Mouse (Mus musculus): Measurements from ENCODE around the gene Mettl23. TPM values are rescaled to one million over a fixed set of nuclear protein-coding genes. Genes with fewer than 3 reads are reported as not detected.

The Mettl23 gene
- polyA plus RNA-seq, 1 experiment: 45.5 TPM

- TF ChIP-seq POLR2A (IDR thresholded peaks at IDR 0.05; ENCODE audit: control insufficient read depth, low read depth, low read length): no peak
- TF ChIP-seq CTCF (IDR thresholded peaks at IDR 0.05; ENCODE audit: control insufficient read depth, insufficient read depth, insufficient replicate concordance, low read depth, low read length): no peak
- peaks cover 4% of the 10 kb centered on the region for H3K36me3 ChIP-seq (ENCODE audit: control insufficient read depth, insufficient read depth, low read length)
- H3K4me3 ChIP-seq (ENCODE audit: control insufficient read depth, low read depth, low read length): no peak overlapping the region
- H3K27me3 ChIP-seq (ENCODE audit: control insufficient read depth, insufficient read depth, low read length): no peaks in the 10 kb centered on the region
- H3K4me1 ChIP-seq (ENCODE audit: control insufficient read depth, insufficient read depth, low read length): no peaks in the 10 kb centered on the region; the same call in 1 of the 2 replicates
- no peak overlapping the region for H3K27ac ChIP-seq (ENCODE audit: control insufficient read depth, insufficient read depth, low read depth, low read length)
Measured at GRCm38 (mm10) chr11:116849587-116849986, 6.5 kb downstream of the Mettl23 start.

DNA sequence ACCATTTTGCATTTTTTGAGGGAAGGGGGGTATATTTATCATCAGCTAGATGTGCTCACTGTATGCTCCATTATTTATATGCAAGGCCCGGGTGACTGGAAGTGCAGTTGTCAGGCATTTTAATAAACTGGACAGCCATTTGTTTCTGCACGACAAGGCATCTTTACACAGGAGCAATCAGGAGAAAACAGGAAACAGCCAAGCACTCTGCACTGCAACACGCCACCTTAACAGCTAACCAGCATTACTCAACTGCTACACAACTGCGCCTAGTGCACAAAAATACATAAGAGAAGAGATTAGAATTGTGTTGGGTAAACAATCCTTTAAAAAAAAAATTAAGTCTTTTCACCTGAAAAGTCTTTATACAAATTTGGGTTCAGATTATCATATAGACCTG lies 7.0 kb downstream of the Mettl23 start:
- peaks cover 5% of the 10 kb centered on the region for H3K36me3 ChIP-seq (ENCODE audit: control insufficient read depth, insufficient read depth, low read length)
- no peaks in the 10 kb centered on the region for H3K27me3 ChIP-seq (ENCODE audit: control insufficient read depth, insufficient read depth, low read length)
- H3K4me3 ChIP-seq (ENCODE audit: control insufficient read depth, low read depth, low read length): no peak overlapping the region
- no peak overlapping the region for H3K27ac ChIP-seq (ENCODE audit: control insufficient read depth, insufficient read depth, low read depth, low read length)
- no peaks in the 10 kb centered on the region; the same call in 1 of the 2 replicates for H3K4me1 ChIP-seq (ENCODE audit: control insufficient read depth, insufficient read depth, low read length)
- TF ChIP-seq POLR2A (IDR thresholded peaks at IDR 0.05; ENCODE audit: control insufficient read depth, low read depth, low read length): no peak

DNA sequence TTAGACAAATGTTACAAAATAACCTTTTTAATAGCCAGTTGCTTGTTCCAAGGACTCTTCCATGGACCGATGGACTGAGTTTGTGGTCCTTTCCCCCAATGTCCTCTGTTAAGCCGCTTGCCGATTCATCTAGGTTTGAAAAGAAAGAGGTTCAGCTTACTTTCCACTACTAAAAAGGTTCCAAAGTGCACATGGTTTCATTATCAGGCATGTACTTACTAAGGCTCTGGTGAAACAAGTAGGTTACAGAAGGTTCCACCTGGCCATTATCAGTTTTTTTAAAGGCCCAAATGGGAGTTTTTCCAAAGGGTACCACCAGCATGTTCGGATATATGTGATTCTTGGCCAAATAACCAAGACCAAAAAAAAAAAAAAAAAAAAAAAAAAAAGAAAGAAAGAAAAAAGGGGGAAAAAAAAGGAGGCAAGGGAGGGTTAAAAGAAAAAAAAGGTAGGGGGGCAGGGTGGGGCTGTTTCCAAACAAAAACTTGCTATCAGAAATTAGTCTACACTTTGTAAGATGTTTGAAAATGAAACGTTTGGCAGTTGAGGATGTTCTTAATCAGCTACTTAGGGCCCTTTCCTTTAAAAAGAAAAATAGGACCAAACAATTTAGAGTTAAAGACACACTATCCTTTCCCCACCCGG lies 7.9 kb downstream of the Mettl23 start:
- peaks cover 5% of the 10 kb centered on the region for H3K36me3 ChIP-seq (ENCODE audit: control insufficient read depth, insufficient read depth, low read length)
- peak overlapping the region; percentile 91 for H3K4me3 ChIP-seq (ENCODE audit: control insufficient read depth, low read depth, low read length)
- no peaks in the 10 kb centered on the region for H3K27me3 ChIP-seq (ENCODE audit: control insufficient read depth, insufficient read depth, low read length)
- no peaks in the 10 kb centered on the region; the same call in 1 of the 2 replicates for H3K4me1 ChIP-seq (ENCODE audit: control insufficient read depth, insufficient read depth, low read length)
- no peak for TF ChIP-seq CTCF (IDR thresholded peaks at IDR 0.05; ENCODE audit: control insufficient read depth, insufficient read depth, insufficient replicate concordance, low read depth, low read length)
- no peak for TF ChIP-seq POLR2A (IDR thresholded peaks at IDR 0.05; ENCODE audit: control insufficient read depth, low read depth, low read length)
- H3K27ac ChIP-seq (ENCODE audit: control insufficient read depth, insufficient read depth, low read depth, low read length): no peak overlapping the region

DNA sequence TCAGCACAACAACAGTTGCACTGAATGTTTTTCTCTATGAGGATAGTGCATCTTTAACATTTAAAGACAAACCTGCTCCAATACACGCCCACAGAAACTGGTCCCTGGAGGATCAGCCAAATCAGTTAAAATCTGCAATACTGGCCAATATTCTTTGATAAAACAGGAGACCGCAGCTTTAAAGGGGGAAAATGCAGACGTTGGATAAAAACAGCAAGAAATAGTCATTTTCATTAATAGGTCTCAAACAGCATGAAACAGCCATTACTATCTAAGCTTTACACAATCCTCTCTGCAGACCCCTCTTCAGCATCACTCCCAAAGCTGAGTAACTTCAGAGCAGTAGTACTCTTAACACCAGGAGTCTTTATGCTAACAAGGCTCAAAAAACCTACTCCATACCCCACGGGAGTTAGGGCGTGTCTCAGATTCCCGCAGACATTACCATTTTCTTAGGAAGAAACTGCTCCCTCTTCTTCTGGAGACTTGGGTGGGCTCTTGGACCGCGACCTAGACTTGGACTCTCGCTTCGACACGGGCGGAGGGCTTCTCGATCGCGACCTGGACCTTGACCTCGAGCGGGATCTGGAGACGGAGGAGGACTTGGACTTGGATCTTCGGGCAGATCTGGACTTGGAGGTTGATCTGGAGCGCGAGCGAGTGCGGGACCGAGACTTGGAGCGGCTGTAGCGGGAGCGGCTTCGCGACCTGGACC lies 8.7 kb downstream of the Mettl23 start:
- TF ChIP-seq POLR2A (IDR thresholded peaks at IDR 0.05; ENCODE audit: control insufficient read depth, low read depth, low read length) (peak; percentile 30; the same call in 1 of the 2 replicates), CTCF (IDR thresholded peaks at IDR 0.05; ENCODE audit: control insufficient read depth, insufficient read depth, insufficient replicate concordance, low read depth, low read length) (no peak)
- peaks cover 5% of the 10 kb centered on the region for H3K36me3 ChIP-seq (ENCODE audit: control insufficient read depth, insufficient read depth, low read length)

GRCm38 (mm10) chr11:116852291-116852890 lies 9.3 kb downstream of the Mettl23 start, which contains the start of gene Mfsd11:
TSS of gene Mfsd11 (plus strand) at chr11:116852440.
- no peak for TF ChIP-seq POLR2A (IDR thresholded peaks at IDR 0.05; ENCODE audit: control insufficient read depth, low read depth, low read length)
- TF ChIP-seq CTCF (IDR thresholded peaks at IDR 0.05; ENCODE audit: control insufficient read depth, insufficient read depth, insufficient replicate concordance, low read depth, low read length): no peak
- no peaks in the 10 kb centered on the region for H3K27me3 ChIP-seq (ENCODE audit: control insufficient read depth, insufficient read depth, low read length)
- H3K36me3 ChIP-seq (ENCODE audit: control insufficient read depth, insufficient read depth, low read length): peaks cover 7% of the 10 kb centered on the region
- peak within 1 kb of the TSS; percentile 100 for H3K27ac ChIP-seq (ENCODE audit: control insufficient read depth, insufficient read depth, low read depth, low read length)
- H3K4me1 ChIP-seq (ENCODE audit: control insufficient read depth, insufficient read depth, low read length): no peaks in the 10 kb centered on the region; the same call in 1 of the 2 replicates
- peak within 1 kb of the TSS; percentile 91 for H3K4me3 ChIP-seq (ENCODE audit: control insufficient read depth, low read depth, low read length)

More for the DNA sequence above, 8.7 kb downstream of the Mettl23 start:
- peak overlapping the region; percentile 100 for H3K27ac ChIP-seq (ENCODE audit: control insufficient read depth, insufficient read depth, low read depth, low read length)
- no peaks in the 10 kb centered on the region; the same call in 1 of the 2 replicates for H3K4me1 ChIP-seq (ENCODE audit: control insufficient read depth, insufficient read depth, low read length)
- H3K4me3 ChIP-seq (ENCODE audit: control insufficient read depth, low read depth, low read length): peak overlapping the region; percentile 91
- no peaks in the 10 kb centered on the region for H3K27me3 ChIP-seq (ENCODE audit: control insufficient read depth, insufficient read depth, low read length)

DNA sequence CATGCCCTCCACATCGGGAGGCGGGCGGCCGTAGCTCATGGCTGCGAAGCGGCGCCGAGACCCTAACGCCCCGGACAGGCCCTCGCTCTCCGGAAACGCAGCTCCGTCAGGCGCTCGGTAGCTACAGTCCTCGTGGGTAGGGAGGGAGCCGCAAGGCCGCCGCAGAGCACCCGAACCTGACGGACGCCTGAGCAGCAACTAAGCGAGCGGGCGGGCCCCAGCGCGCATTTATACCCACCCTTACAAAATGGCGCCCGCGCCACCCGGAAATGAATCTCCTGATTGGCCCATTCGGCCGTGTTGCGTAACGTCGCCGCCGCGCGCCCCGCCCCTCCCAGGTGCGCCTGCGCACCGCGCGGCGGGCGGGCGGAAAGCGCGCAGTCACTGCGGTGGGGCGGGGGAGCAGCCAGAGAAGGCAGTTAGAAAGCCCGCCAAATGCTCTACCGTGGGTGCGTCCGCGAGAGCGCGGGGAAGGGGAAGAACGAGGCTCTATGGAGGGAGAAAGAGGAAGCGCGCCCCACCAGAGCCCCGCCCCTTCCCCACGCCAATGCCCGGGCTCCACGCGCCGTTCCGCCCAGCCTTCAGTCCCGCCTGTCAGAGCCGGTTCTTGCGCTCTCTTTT lies 9.9 kb downstream of the Mettl23 start, which contains the start of gene Srsf2:
Srsf2 (minus strand) TSS at position 204 of the 621 bp plus-strand sequence.
- Histone ChIP-seq H3K27ac (ENCODE audit: control insufficient read depth, insufficient read depth, low read depth, low read length) (peak within 1 kb of the TSS; percentile 100), H3K4me3 (ENCODE audit: control insufficient read depth, low read depth, low read length) (peak within 1 kb of the TSS; percentile 91), H3K4me1 (ENCODE audit: control insufficient read depth, insufficient read depth, low read length) (no peaks in the 10 kb centered on the region; the same call in 1 of the 2 replicates), H3K36me3 (ENCODE audit: control insufficient read depth, insufficient read depth, low read length) (peaks cover 7% of the 10 kb centered on the region), H3K27me3 (ENCODE audit: control insufficient read depth, insufficient read depth, low read length) (no peaks in the 10 kb centered on the region)
- TF ChIP-seq POLR2A (IDR thresholded peaks at IDR 0.05; ENCODE audit: control insufficient read depth, low read depth, low read length) (peak; percentile 99), CTCF (IDR thresholded peaks at IDR 0.05; ENCODE audit: control insufficient read depth, insufficient read depth, insufficient replicate concordance, low read depth, low read length) (no peak)
